Mouse (Mus musculus): ENCODE measurements around the gene Prkg2. TPM values are rescaled to one million over a fixed set of nuclear protein-coding genes. Genes with fewer than 3 reads are reported as not detected.
A peak's percentile ranks its signal among the peaks of the same experiment; 100 is the strongest.

Prkg2 gene
- polyA plus RNA-seq, 1 experiment from 2014 or later, result 0.05 TPM

- no peaks in the 10 kb centered on the region for H3K36me3 ChIP-seq (replicated peaks; ENCODE audit: insufficient read depth, low read length)
- DNase-seq (no peak), ATAC-seq (no peak)
- H3K4me1 ChIP-seq (ENCODE audit: insufficient read depth), result no peaks in the 10 kb centered on the region
- TF ChIP-seq CTCF (IDR thresholded peaks at IDR 0.05; ENCODE audit: low read depth) (no peak), EP300 (IDR thresholded peaks at IDR 0.05; ENCODE audit: low read depth) (no peak)
- no peaks in the 10 kb centered on the region for H3K9me3 ChIP-seq (ENCODE audit: low read length)
- no peak overlapping the region for H3K9ac ChIP-seq (replicated peaks)
- H3K27me3 ChIP-seq (ENCODE audit: insufficient read depth, low read length), result peaks cover 36% of the 10 kb centered on the region
- no peak overlapping the region for H3K4me3 ChIP-seq (ENCODE audit: low read depth, low read length)
- H3K4me2 ChIP-seq (ENCODE audit: low read depth, low read length), result no peak overlapping the region
- H3K27ac ChIP-seq (ENCODE audit: low read depth), result no peak overlapping the region
- WGBS (ENCODE audit: insufficient replicate concordance), result 9% methylated on average over 9 of the region's 9 CpGs
Measured at GRCm38 (mm10) chr5:99037442-99037811, 276 bp upstream of the Prkg2 start.

GRCm38 (mm10) chr5:99035961-99036360, 1.2 kb downstream of the Prkg2 start:
- no peak for ATAC-seq
- Histone ChIP-seq H3K27me3 (ENCODE audit: insufficient read depth, low read length) (peaks cover 36% of the 10 kb centered on the region), H3K27ac (ENCODE audit: low read depth) (no peak overlapping the region), H3K4me3 (ENCODE audit: low read depth, low read length) (no peak overlapping the region), H3K9me3 (ENCODE audit: low read length) (no peaks in the 10 kb centered on the region), H3K4me1 (ENCODE audit: insufficient read depth) (no peaks in the 10 kb centered on the region), H3K36me3 (replicated peaks; ENCODE audit: insufficient read depth, low read length) (no peaks in the 10 kb centered on the region), H3K9ac (replicated peaks) (no peak overlapping the region), H3K4me2 (ENCODE audit: low read depth, low read length) (no peak overlapping the region)
- TF ChIP-seq CTCF (IDR thresholded peaks at IDR 0.05; ENCODE audit: low read depth), result no peak
- no peak for TF ChIP-seq EP300 (IDR thresholded peaks at IDR 0.05; ENCODE audit: low read depth)
- WGBS (ENCODE audit: insufficient replicate concordance), result 45% methylated on average over 9 of the region's 9 CpGs
- DNase-seq, result no peak

GRCm38 (mm10) chr5:99031551-99032149, 5.5 kb downstream of the Prkg2 start:
- Histone ChIP-seq H3K9ac (replicated peaks) (no peak overlapping the region), H3K4me2 (ENCODE audit: low read depth, low read length) (no peak overlapping the region), H3K27ac (ENCODE audit: low read depth) (no peak overlapping the region), H3K9me3 (ENCODE audit: low read length) (no peaks in the 10 kb centered on the region), H3K36me3 (replicated peaks; ENCODE audit: insufficient read depth, low read length) (no peaks in the 10 kb centered on the region), H3K27me3 (ENCODE audit: insufficient read depth, low read length) (peaks cover 12% of the 10 kb centered on the region), H3K4me3 (ENCODE audit: low read depth, low read length) (no peak overlapping the region), H3K4me1 (ENCODE audit: insufficient read depth) (no peaks in the 10 kb centered on the region)
- DNase-seq (no peak), ATAC-seq (no peak)
- TF ChIP-seq CTCF (IDR thresholded peaks at IDR 0.05; ENCODE audit: low read depth), result no peak
- TF ChIP-seq EP300 (IDR thresholded peaks at IDR 0.05; ENCODE audit: low read depth), result no peak
- WGBS (ENCODE audit: insufficient replicate concordance), result 55% methylated on average over 6 of the region's 6 CpGs

GRCm38 (mm10) chr5:99026343-99026742, 10.8 kb downstream of the Prkg2 start:
- no peak overlapping the region for H3K4me3 ChIP-seq (ENCODE audit: low read depth, low read length)
- no peaks in the 10 kb centered on the region for H3K4me1 ChIP-seq (ENCODE audit: insufficient read depth)
- no peaks in the 10 kb centered on the region for H3K27me3 ChIP-seq (ENCODE audit: insufficient read depth, low read length)
- H3K9me3 ChIP-seq (ENCODE audit: low read length), result no peaks in the 10 kb centered on the region
- no peak for DNase-seq
- H3K9ac ChIP-seq (replicated peaks), result no peak overlapping the region
- no peak for ATAC-seq
- no peak overlapping the region for H3K4me2 ChIP-seq (ENCODE audit: low read depth, low read length)
- H3K36me3 ChIP-seq (replicated peaks; ENCODE audit: insufficient read depth, low read length), result no peaks in the 10 kb centered on the region
- TF ChIP-seq EP300 (IDR thresholded peaks at IDR 0.05; ENCODE audit: low read depth) (no peak), CTCF (IDR thresholded peaks at IDR 0.05; ENCODE audit: low read depth) (0 out of 2 replicates have a peak, but pooled peaks have one; percentile 3)
- 54% methylated on average over 3 of the region's 3 CpGs for WGBS (ENCODE audit: insufficient replicate concordance)
- no peak overlapping the region for H3K27ac ChIP-seq (ENCODE audit: low read depth)

GRCm38 (mm10) chr5:99019709-99020108, 17.4 kb downstream of the Prkg2 start:
- Histone ChIP-seq H3K9me3 (ENCODE audit: low read length) (no peaks in the 10 kb centered on the region), H3K4me2 (ENCODE audit: low read depth, low read length) (no peak overlapping the region), H3K27ac (ENCODE audit: low read depth) (no peak overlapping the region), H3K36me3 (replicated peaks; ENCODE audit: insufficient read depth, low read length) (no peaks in the 10 kb centered on the region), H3K9ac (replicated peaks) (no peak overlapping the region), H3K4me3 (ENCODE audit: low read depth, low read length) (no peak overlapping the region), H3K27me3 (ENCODE audit: insufficient read depth, low read length) (no peaks in the 10 kb centered on the region), H3K4me1 (ENCODE audit: insufficient read depth) (no peaks in the 10 kb centered on the region)
- ATAC-seq (no peak), DNase-seq (no peak)
- WGBS (ENCODE audit: insufficient replicate concordance), result 75% methylated on average over 6 of the region's 6 CpGs
- TF ChIP-seq EP300 (IDR thresholded peaks at IDR 0.05; ENCODE audit: low read depth), result no peak
- no peak for TF ChIP-seq CTCF (IDR thresholded peaks at IDR 0.05; ENCODE audit: low read depth)

GRCm38 (mm10) chr5:99015140-99015539, 22.0 kb downstream of the Prkg2 start:
- Histone ChIP-seq H3K9me3 (ENCODE audit: low read length) (no peaks in the 10 kb centered on the region), H3K27ac (ENCODE audit: low read depth) (no peak overlapping the region), H3K36me3 (replicated peaks; ENCODE audit: insufficient read depth, low read length) (no peaks in the 10 kb centered on the region), H3K4me3 (ENCODE audit: low read depth, low read length) (no peak overlapping the region), H3K4me1 (ENCODE audit: insufficient read depth) (no peaks in the 10 kb centered on the region), H3K4me2 (ENCODE audit: low read depth, low read length) (no peak overlapping the region), H3K27me3 (ENCODE audit: insufficient read depth, low read length) (no peaks in the 10 kb centered on the region), H3K9ac (replicated peaks) (no peak overlapping the region)
- DNase-seq (no peak), ATAC-seq (no peak)
- TF ChIP-seq EP300 (IDR thresholded peaks at IDR 0.05; ENCODE audit: low read depth) (no peak), CTCF (IDR thresholded peaks at IDR 0.05; ENCODE audit: low read depth) (no peak)
- 64% methylated on average over 3 of the region's 3 CpGs for WGBS (ENCODE audit: insufficient replicate concordance)
